Mouse (Mus musculus) neural tube, embryonic 15.5 days (tissue): ENCODE measurements around the gene Otud1. TPM values are rescaled to one million over a fixed set of nuclear protein-coding genes. Genes with fewer than 3 reads are reported as not detected.

ENCODE experiments used
- ATAC-seq: fragments of 200-750 bp; cut with Nextera tagmentation; 2 replicates; pipeline ENCODE4 v1.8.0; 2017; ENCODE audit warnings: mild to moderate bottlenecking, moderate TSS enrichment, moderate library complexity; ENCODE audit not compliant: low FRiP score
- H3K27ac ChIP-seq: fragments of 300-500 bp; sonication (generic); replicated peaks from 2 replicates; pipeline ENCODE4 v1.5.1; 2015; ENCODE audit warnings: mild to moderate bottlenecking, inconsistent platforms
- H3K27me3 ChIP-seq: fragments of 300-500 bp; sonication (generic); replicated peaks from 2 replicates; pipeline ENCODE4 v1.6.1; 2015; ENCODE audit warnings: inconsistent platforms
- H3K36me3 ChIP-seq: fragments of 300-500 bp; sonication (generic); 2 replicates; pipeline ENCODE4 v1.6.1; 2015; ENCODE audit warnings: inconsistent platforms
- H3K4me1 ChIP-seq: fragments of 300-500 bp; sonication (generic); 2 replicates; pipeline ENCODE4 v1.6.1; 2015; ENCODE audit warnings: inconsistent platforms
- H3K4me2 ChIP-seq: fragments of 300-500 bp; sonication (generic); 2 replicates; pipeline ENCODE4 v1.6.1; 2015; ENCODE audit warnings: inconsistent platforms, mild to moderate bottlenecking, moderate library complexity
- H3K4me3 ChIP-seq: fragments of 300-500 bp; sonication (generic); replicated peaks from 2 replicates; pipeline ENCODE4 v1.5.1; 2015; ENCODE audit warnings: mild to moderate bottlenecking, inconsistent platforms
- H3K9ac ChIP-seq: fragments of 300-500 bp; sonication (generic); replicated peaks from 2 replicates; pipeline ENCODE4 v1.6.1; 2015; ENCODE audit warnings: mild to moderate bottlenecking, inconsistent platforms
- H3K9me3 ChIP-seq: fragments of 300-500 bp; sonication (generic); replicated peaks from 2 replicates; pipeline ENCODE4 v1.6.1; 2016; ENCODE audit warnings: inconsistent platforms
- WGBS: fragments of 180-500 bp; shearing (Covaris S2); methylation state at CpG from one replicate; pipeline ENCODE4 v1.1.7; 2015; ENCODE audit warnings: mixed read lengths; 5-methylcytosine and 5-hydroxymethylcytosine counted together
- polyA plus RNA-seq: library from polyadenylated mRNA; unstranded; fragments of >200 nt; fragmentation: Nextera tagmentation; extraction: Ambion mirVana; gene quantifications from 2 replicates; pipeline ENCODE4 v1.2.1, GENCODE M21; 2015

The Otud1 gene
- polyA plus RNA-seq, 1 experiment from 2014 or later: 1.4 TPM

DNA sequence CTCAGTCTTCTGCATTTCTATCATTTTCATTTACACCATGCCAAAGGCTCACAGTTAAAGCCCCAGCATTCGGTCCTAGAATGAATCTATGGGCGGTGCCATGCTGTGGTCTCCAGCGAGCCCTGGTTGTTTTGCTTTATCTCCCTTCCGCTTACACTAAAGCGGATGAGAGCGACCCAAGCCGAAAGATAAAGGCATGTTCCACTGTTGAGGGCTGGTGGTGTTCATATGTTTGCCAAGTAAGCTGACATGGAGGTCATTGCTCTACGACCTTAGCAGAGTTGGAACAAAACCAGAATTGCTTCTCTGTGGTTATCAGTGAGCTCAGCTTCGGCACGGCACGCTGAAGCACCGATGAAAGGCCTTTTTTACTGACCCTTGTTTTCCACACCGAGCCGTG, 32.5 kb downstream of the Otud1 start:
- Histone ChIP-seq H3K36me3 (no peaks in the 10 kb centered on the region), H3K27ac (no peak overlapping the region), H3K4me3 (no peak overlapping the region), H3K9me3 (no peaks in the 10 kb centered on the region), H3K4me2 (no peak overlapping the region), H3K27me3 (no peaks in the 10 kb centered on the region), H3K9ac (no peak overlapping the region), H3K4me1 (no peaks in the 10 kb centered on the region)
- ATAC-seq: no peak
- 89% methylated on average over 14 of the region's 14 CpGs for WGBS

- no peak overlapping the region for H3K4me2 ChIP-seq
- no peaks in the 10 kb centered on the region for H3K27me3 ChIP-seq
- no peak overlapping the region for H3K9ac ChIP-seq
- no peaks in the 10 kb centered on the region for H3K4me1 ChIP-seq
- H3K4me3 ChIP-seq: no peak overlapping the region
- 86% methylated on average over 4 of the region's 4 CpGs for WGBS
- H3K27ac ChIP-seq: no peak overlapping the region
- no peaks in the 10 kb centered on the region for H3K36me3 ChIP-seq
- no peak for ATAC-seq
- H3K9me3 ChIP-seq: no peaks in the 10 kb centered on the region
These were observed 42.2 kb downstream of the Otud1 start for GRCm38 (mm10) chr2:19699573-19700295.

- H3K4me1 ChIP-seq: no peaks in the 10 kb centered on the region
- WGBS: 94% methylated on average over 3 of the region's 3 CpGs
- no peaks in the 10 kb centered on the region for H3K27me3 ChIP-seq
- H3K9ac ChIP-seq: no peak overlapping the region
- H3K9me3 ChIP-seq: no peaks in the 10 kb centered on the region
- no peak overlapping the region for H3K4me3 ChIP-seq
- H3K27ac ChIP-seq: no peak overlapping the region
- H3K36me3 ChIP-seq: no peaks in the 10 kb centered on the region
- no peak for ATAC-seq
- no peak overlapping the region for H3K4me2 ChIP-seq
These were observed 43.8 kb downstream of the Otud1 start for GRCm38 (mm10) chr2:19701386-19701785.

DNA sequence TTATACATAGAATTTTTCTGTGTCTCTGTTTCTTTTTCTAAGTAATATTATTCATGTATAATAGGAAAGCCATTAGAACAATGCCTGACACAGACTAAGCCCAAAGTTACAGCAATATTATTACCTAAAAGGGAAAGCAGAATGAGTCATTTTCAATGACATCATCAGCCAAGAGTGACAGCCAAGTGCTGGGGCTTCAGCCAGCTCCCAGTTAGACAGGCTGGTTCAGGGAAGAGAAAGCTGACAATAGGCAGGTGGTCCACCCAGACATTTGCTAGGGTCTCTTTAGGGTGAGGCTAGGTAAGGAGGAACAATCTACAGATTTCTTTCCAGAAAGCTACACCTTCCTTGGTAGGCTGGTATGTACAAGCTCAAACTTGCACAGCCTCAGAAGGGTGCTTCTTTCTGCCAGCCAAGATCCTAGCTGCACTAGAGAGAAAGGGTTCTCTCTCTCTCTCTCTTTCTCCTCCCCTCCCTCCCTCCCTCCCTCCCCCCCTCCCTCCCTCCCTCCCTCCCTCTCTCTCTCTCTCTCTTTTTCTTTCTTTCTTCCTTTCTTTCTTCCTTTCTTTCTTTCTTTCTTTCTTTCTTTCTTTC, 45.6 kb downstream of the Otud1 start:
- no peak for ATAC-seq
- Histone ChIP-seq H3K36me3 (no peaks in the 10 kb centered on the region), H3K4me1 (no peaks in the 10 kb centered on the region), H3K4me3 (no peak overlapping the region), H3K27me3 (no peaks in the 10 kb centered on the region), H3K9me3 (no peaks in the 10 kb centered on the region), H3K9ac (no peak overlapping the region), H3K27ac (no peak overlapping the region), H3K4me2 (no peak overlapping the region)

- H3K9me3 ChIP-seq: no peaks in the 10 kb centered on the region
- H3K4me3 ChIP-seq: no peak overlapping the region
- no peaks in the 10 kb centered on the region for H3K27me3 ChIP-seq
- H3K36me3 ChIP-seq: no peaks in the 10 kb centered on the region
- ATAC-seq: no peak
- no peaks in the 10 kb centered on the region for H3K4me1 ChIP-seq
- H3K27ac ChIP-seq: no peak overlapping the region
- no peak overlapping the region for H3K4me2 ChIP-seq
- 81% methylated on average over 4 of the region's 4 CpGs for WGBS
- H3K9ac ChIP-seq: no peak overlapping the region
These were observed 46.1 kb downstream of the Otud1 start for GRCm38 (mm10) chr2:19703670-19704069.

DNA sequence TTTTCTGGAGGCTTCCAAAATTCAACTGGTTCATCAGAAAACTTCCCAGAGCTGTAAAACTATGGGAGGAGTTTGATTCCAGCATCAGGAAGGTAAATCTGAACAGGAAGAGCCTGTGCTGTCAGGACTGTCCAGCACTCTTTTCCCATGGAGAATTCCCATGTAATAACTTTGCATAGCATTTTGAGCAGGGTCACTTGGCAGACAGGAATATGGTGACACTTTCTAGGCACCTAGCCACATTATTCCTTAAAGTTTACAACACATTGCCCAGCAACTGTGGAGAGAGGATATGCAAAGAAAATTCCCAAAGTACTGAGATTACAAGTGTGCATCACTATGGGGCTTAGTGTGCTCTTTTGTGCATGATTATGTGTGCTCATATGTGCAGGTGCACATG, 46.7 kb downstream of the Otud1 start:
- no peak overlapping the region for H3K4me3 ChIP-seq
- no peaks in the 10 kb centered on the region for H3K4me1 ChIP-seq
- no peak overlapping the region for H3K4me2 ChIP-seq
- H3K9ac ChIP-seq: no peak overlapping the region
- no peak overlapping the region for H3K27ac ChIP-seq
- H3K36me3 ChIP-seq: no peaks in the 10 kb centered on the region
- H3K27me3 ChIP-seq: no peaks in the 10 kb centered on the region
- ATAC-seq: no peak
- H3K9me3 ChIP-seq: no peaks in the 10 kb centered on the region

DNA sequence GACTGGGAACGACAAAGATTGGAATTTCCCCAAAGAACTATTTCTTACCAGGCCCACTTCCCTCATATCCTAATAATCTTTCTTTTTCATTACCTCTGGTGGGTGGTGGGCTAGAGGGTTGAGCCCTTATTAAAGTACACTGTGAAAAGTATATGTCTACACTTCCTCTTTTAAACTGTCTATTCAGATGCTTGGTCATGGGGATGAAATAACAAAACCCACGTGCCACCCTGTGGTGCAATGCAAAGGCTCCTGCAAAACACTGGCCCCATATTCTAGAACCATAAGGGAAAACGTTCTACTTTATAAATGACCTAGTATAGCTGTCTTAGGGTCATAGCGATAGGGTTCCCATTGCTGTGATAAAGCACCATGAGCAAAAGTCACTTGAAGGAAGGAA, 49.3 kb downstream of the Otud1 start:
- Histone ChIP-seq H3K27ac (no peak overlapping the region), H3K9ac (no peak overlapping the region), H3K4me2 (no peak overlapping the region), H3K36me3 (no peaks in the 10 kb centered on the region), H3K27me3 (no peaks in the 10 kb centered on the region), H3K4me1 (no peaks in the 10 kb centered on the region), H3K9me3 (no peaks in the 10 kb centered on the region), H3K4me3 (no peak overlapping the region)
- 88% methylated on average over 4 of the region's 4 CpGs for WGBS
- ATAC-seq: no peak

Other genes starting within 250 kb of the Otud1 start
- 0.23 TPM in 1 of 2 replicates, not detected in the other for gene Ptf1a, start 212.1 kb upstream of the Otud1 start, polyA plus RNA-seq
- not detected in 2 replicates for gene 4921504E06Rik, start 103.8 kb upstream of the Otud1 start, polyA plus RNA-seq